Mouse (Mus musculus): Measurements from ENCODE around the gene Cyp19a1.

The Cyp19a1 gene

GRCm38 (mm10) chr9:54169489-54169888, 98.4 kb downstream of the Cyp19a1 start:
- DNase-seq (ENCODE audit: low read depth) = peak; percentile 50

- DNase-seq (ENCODE audit: low read depth) = no peak
These were observed 99.5 kb downstream of the Cyp19a1 start for GRCm38 (mm10) chr9:54168425-54168824.

GRCm38 (mm10) chr9:54163117-54163516, 104.8 kb downstream of the Cyp19a1 start:
- DNase-seq (ENCODE audit: low read depth) = peak; percentile 20

GRCm38 (mm10) chr9:54153679-54154078, 114.2 kb downstream of the Cyp19a1 start:
- DNase-seq (ENCODE audit: low read depth) = no peak

- no peak for DNase-seq (ENCODE audit: low read depth)
These were observed 128.7 kb downstream of the Cyp19a1 start for GRCm38 (mm10) chr9:54139191-54139590.
